Mouse (Mus musculus) stomach, embryonic 15.5 days (tissue): Measurements from ENCODE around the gene Sap25. TPM values are rescaled to one million over a fixed set of nuclear protein-coding genes. Genes with fewer than 3 reads are reported as not detected.
"Not testable (repeated sequence)": the region's sequence is repeated elsewhere in the genome, so short reads cannot be mapped to it uniquely, and the experiment has no call there.

Source experiments
- ATAC-seq: fragments of 200-750 bp; cut with Nextera tagmentation; 2 replicates; pipeline ENCODE4 v1.8.0; 2017; ENCODE audit warnings: low read depth, moderate number of reproducible peaks, moderate TSS enrichment; ENCODE audit not compliant: insufficient read depth, low FRiP score
- H3K27ac ChIP-seq: fragments of 300-500 bp; sonication (generic); 2 replicates; pipeline ENCODE4 v1.5.1; 2015; ENCODE audit warnings: mild to moderate bottlenecking, inconsistent platforms
- H3K27me3 ChIP-seq: fragments of 300-500 bp; sonication (generic); replicated peaks from 2 replicates; pipeline ENCODE4 v1.6.1; 2015; ENCODE audit warnings: inconsistent platforms
- H3K36me3 ChIP-seq: fragments of 300-500 bp; sonication (generic); 2 replicates; pipeline ENCODE4 v1.6.1; 2015; ENCODE audit warnings: inconsistent platforms
- H3K4me1 ChIP-seq: fragments of 300-500 bp; sonication (generic); 2 replicates; pipeline ENCODE4 v1.6.1; 2015; ENCODE audit warnings: inconsistent platforms
- H3K4me2 ChIP-seq: fragments of 300-500 bp; sonication (generic); 2 replicates; pipeline ENCODE4 v1.6.1; 2015; ENCODE audit warnings: mild to moderate bottlenecking, inconsistent platforms
- H3K4me3 ChIP-seq: fragments of 300-500 bp; sonication (generic); replicated peaks from 2 replicates; pipeline ENCODE4 v1.5.1; 2015; ENCODE audit warnings: inconsistent platforms
- H3K9ac ChIP-seq: fragments of 300-500 bp; sonication (generic); 2 replicates; pipeline ENCODE4 v1.6.1; 2015; ENCODE audit warnings: inconsistent platforms
- H3K9me3 ChIP-seq: fragments of 300-500 bp; sonication (generic); 2 replicates; pipeline ENCODE4 v1.6.1; 2016; ENCODE audit warnings: inconsistent platforms
- WGBS: fragments of 180-500 bp; shearing (Covaris S2); methylation state at CpG from one replicate; pipeline ENCODE4 v1.1.7; 2015; 5-methylcytosine and 5-hydroxymethylcytosine counted together
- polyA plus RNA-seq: library from polyadenylated mRNA; unstranded; fragments of >200 nt; fragmentation: Nextera tagmentation; extraction: Ambion mirVana; gene quantifications from 2 replicates; pipeline ENCODE4 v1.2.1, GENCODE M21; 2015

Gene Sap25
- polyA plus RNA-seq, 1 experiment from 2014 or later = 8.9 TPM

GRCm38 (mm10) chr5:137609292-137609691 lies 31.8 kb upstream of the Sap25 start:
- no peak for ATAC-seq
- H3K9me3 ChIP-seq = no peaks in the 10 kb centered on the region
- no peak overlapping the region for H3K9ac ChIP-seq
- H3K36me3 ChIP-seq = no peaks in the 10 kb centered on the region
- no peaks in the 10 kb centered on the region for H3K27me3 ChIP-seq
- H3K4me2 ChIP-seq = 0 out of 2 replicates have a peak overlapping the region, but pooled peaks have one; percentile 49
- H3K27ac ChIP-seq = no peak overlapping the region
- H3K4me1 ChIP-seq = peaks cover 52% of the 10 kb centered on the region
- no peak overlapping the region for H3K4me3 ChIP-seq
- 57% methylated on average over 3 of the region's 3 CpGs for WGBS

- no peaks in the 10 kb centered on the region for H3K36me3 ChIP-seq
- peak overlapping the region; percentile 83; the same call in 1 of the 2 replicates for H3K27ac ChIP-seq
- no peak overlapping the region for H3K9ac ChIP-seq
- 64% methylated on average over 4 of the region's 4 CpGs for WGBS
- peak overlapping the region; percentile 34 for H3K4me3 ChIP-seq
- H3K4me1 ChIP-seq = peaks cover 52% of the 10 kb centered on the region
- no peaks in the 10 kb centered on the region for H3K27me3 ChIP-seq
- H3K4me2 ChIP-seq = peak overlapping the region; percentile 49
- no peaks in the 10 kb centered on the region for H3K9me3 ChIP-seq
- ATAC-seq = no peak
These were observed 31.1 kb upstream of the Sap25 start for GRCm38 (mm10) chr5:137610056-137610455.

GRCm38 (mm10) chr5:137610548-137611244 lies 30.4 kb upstream of the Sap25 start:
- Histone ChIP-seq H3K36me3 (no peaks in the 10 kb centered on the region), H3K4me3 (peak overlapping the region; percentile 34), H3K9ac (0 out of 2 replicates have a peak overlapping the region, but pooled peaks have one; percentile 5), H3K4me1 (peaks cover 52% of the 10 kb centered on the region), H3K9me3 (no peaks in the 10 kb centered on the region), H3K27ac (peak overlapping the region; percentile 83), H3K4me2 (peak overlapping the region; percentile 49), H3K27me3 (no peaks in the 10 kb centered on the region)
- 5% methylated on average over 12 of the region's 12 CpGs for WGBS
- ATAC-seq = peak; percentile 40; the same call in 1 of the 2 replicates

DNA sequence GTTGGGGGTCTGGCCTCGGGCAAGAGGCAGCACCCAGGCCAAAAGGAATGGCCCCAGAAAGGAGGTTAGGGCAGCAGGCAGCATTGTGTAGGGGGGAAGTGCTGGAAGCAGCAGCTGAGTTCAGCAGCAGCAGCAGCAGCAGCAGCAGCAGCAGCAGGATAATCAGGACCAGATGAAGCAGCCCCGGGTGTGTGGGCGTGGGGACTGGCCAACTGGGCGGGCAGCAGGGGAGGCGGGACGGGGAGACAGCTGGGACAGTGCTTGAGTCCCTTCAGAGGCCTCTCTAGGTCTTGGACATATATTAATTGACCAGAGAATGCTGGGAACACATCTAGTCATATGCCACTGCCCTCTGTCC lies 29.9 kb upstream of the Sap25 start:
- Histone ChIP-seq H3K4me1 (peaks cover 52% of the 10 kb centered on the region), H3K4me2 (peak overlapping the region; percentile 49), H3K27ac (peak overlapping the region; percentile 83), H3K36me3 (no peaks in the 10 kb centered on the region), H3K9ac (0 out of 2 replicates have a peak overlapping the region, but pooled peaks have one; percentile 5), H3K9me3 (no peaks in the 10 kb centered on the region), H3K4me3 (peak overlapping the region; percentile 34), H3K27me3 (no peaks in the 10 kb centered on the region)
- 11% methylated on average over 6 of the region's 6 CpGs for WGBS
- ATAC-seq = 0 out of 2 replicates have a peak, but pooled peaks have one; percentile 36

GRCm38 (mm10) chr5:137613076-137613475 lies 28.1 kb upstream of the Sap25 start:
- WGBS = 63% methylated on average over 5 of the region's 5 CpGs
- Histone ChIP-seq H3K4me3 (no peak overlapping the region), H3K9ac (no peak overlapping the region), H3K27ac (peak overlapping the region; percentile 72), H3K9me3 (no peaks in the 10 kb centered on the region), H3K27me3 (no peaks in the 10 kb centered on the region), H3K4me2 (0 out of 2 replicates have a peak overlapping the region, but pooled peaks have one; percentile 8), H3K4me1 (peaks cover 48% of the 10 kb centered on the region), H3K36me3 (no peaks in the 10 kb centered on the region)
- ATAC-seq = no peak

DNA sequence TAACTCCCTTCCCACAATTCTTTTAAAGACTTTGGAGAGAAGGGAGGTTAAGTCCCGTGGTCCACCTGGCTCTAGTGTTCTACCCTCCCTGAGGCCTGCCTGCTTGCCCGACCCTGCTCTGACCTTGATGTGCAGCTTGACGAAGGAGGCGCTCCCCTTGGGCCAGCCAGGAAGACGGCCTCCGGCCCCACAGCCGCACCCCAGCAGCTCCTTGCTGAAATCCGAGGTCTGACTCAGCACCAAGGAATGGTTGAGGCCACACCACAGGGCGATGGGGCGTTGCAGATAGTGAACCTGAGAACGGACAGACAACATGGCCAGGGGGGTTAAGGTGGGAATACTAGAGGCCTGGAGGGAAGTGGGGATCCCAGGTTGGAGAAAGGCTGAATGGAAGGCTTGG lies 27.6 kb upstream of the Sap25 start, which contains the start of gene Pcolce:
Pcolce (minus strand) TSS at position 235 of the 400 bp plus-strand sequence.
- Histone ChIP-seq H3K4me3 (no peak within 1 kb of the TSS), H3K27me3 (no peaks in the 10 kb centered on the region), H3K9me3 (no peaks in the 10 kb centered on the region), H3K4me1 (peaks cover 43% of the 10 kb centered on the region), H3K36me3 (no peaks in the 10 kb centered on the region), H3K27ac (peak within 1 kb of the TSS; percentile 72), H3K9ac (no peak within 1 kb of the TSS), H3K4me2 (0 out of 2 replicates have a peak within 1 kb of the TSS, but pooled peaks have one; percentile 8)
- 39% methylated on average over 11 of the region's 11 CpGs for WGBS
- peak; percentile 51; the same call in 1 of the 2 replicates for ATAC-seq

GRCm38 (mm10) chr5:137614921-137615320 lies 26.2 kb upstream of the Sap25 start:
- not testable (repeated sequence) for H3K27ac ChIP-seq, H3K4me2 ChIP-seq, H3K9me3 ChIP-seq, H3K36me3 ChIP-seq, H3K4me3 ChIP-seq, H3K9ac ChIP-seq, ATAC-seq, H3K27me3 ChIP-seq
- peaks cover 38% of the 10 kb centered on the region for H3K4me1 ChIP-seq
- WGBS = 93% methylated on average over 2 of the region's 2 CpGs

- Histone ChIP-seq H3K9ac (no peak overlapping the region), H3K27me3 (no peaks in the 10 kb centered on the region), H3K4me1 (peaks cover 35% of the 10 kb centered on the region), H3K9me3 (no peaks in the 10 kb centered on the region), H3K4me2 (no peak overlapping the region), H3K4me3 (no peak overlapping the region), H3K36me3 (no peaks in the 10 kb centered on the region), H3K27ac (no peak overlapping the region)
- 72% methylated on average over 7 of the region's 7 CpGs for WGBS
- ATAC-seq = no peak
These were observed 25.8 kb upstream of the Sap25 start for GRCm38 (mm10) chr5:137615347-137615746.

DNA sequence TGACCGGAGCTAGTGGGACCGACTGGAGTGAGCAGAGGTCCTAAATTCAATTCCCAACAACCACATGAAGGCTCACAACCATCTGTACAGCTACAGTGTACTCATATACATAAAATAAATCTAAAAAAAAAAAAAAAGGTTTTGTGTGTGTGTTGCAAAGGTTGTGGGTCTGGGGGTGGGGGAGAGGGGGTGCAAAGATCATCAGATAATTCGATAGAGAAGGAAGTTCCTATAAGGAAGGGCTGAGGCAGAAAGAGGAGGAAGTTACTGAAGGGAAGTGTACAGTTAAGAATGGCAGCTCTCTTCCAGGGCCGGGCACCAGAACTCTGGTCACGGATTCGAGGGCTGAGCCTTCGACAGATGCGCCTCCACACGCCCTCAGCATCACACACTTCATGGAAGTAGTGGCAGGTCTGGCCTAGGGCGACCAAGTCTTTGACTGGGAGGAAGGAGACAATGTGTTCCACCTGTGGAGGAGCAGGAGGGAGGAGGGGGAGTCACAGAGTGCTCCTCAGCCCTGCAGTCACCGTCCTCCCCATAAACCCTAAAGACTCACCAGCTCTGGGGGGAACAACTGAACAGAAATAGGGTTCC lies 17.1 kb upstream of the Sap25 start:
- H3K4me1 ChIP-seq = peaks cover 2% of the 10 kb centered on the region; the same call in 1 of the 2 replicates
- H3K27ac ChIP-seq = no peak overlapping the region
- no peak for ATAC-seq
- no peaks in the 10 kb centered on the region for H3K9me3 ChIP-seq
- H3K4me2 ChIP-seq = no peak overlapping the region
- WGBS = 72% methylated on average over 11 of the region's 11 CpGs
- no peaks in the 10 kb centered on the region for H3K27me3 ChIP-seq
- no peaks in the 10 kb centered on the region for H3K36me3 ChIP-seq
- no peak overlapping the region for H3K4me3 ChIP-seq
- H3K9ac ChIP-seq = no peak overlapping the region

DNA sequence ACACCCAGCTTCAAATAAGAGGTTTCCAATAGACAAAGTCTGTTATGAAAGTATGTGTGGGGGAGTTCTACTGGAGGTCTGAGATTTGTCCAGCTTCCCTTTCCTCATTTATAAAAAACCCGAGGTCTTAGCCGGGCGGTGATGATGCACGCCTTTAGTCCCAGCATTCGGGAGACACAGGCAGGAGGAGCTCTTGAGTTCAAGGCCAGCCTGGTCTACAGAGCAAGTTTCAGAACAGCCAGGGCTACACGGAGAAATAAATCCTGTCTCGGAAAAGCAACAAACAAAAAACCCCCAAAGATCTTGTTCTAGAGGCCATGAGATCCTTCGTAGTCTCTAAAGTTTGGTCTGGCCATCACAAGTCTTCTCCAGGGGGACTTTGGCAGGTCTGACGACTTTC lies 13.1 kb upstream of the Sap25 start:
- H3K9me3 ChIP-seq = no peaks in the 10 kb centered on the region
- H3K9ac ChIP-seq = peak overlapping the region; percentile 31; the same call in 1 of the 2 replicates
- H3K27me3 ChIP-seq = no peaks in the 10 kb centered on the region
- WGBS = 2% methylated on average over 9 of the region's 9 CpGs
- H3K4me3 ChIP-seq = peak overlapping the region; percentile 79
- H3K27ac ChIP-seq = peak overlapping the region; percentile 93
- peaks cover 5% of the 10 kb centered on the region; the same call in 1 of the 2 replicates for H3K36me3 ChIP-seq
- ATAC-seq = no peak
- peaks cover 31% of the 10 kb centered on the region for H3K4me1 ChIP-seq
- H3K4me2 ChIP-seq = peak overlapping the region; percentile 78

DNA sequence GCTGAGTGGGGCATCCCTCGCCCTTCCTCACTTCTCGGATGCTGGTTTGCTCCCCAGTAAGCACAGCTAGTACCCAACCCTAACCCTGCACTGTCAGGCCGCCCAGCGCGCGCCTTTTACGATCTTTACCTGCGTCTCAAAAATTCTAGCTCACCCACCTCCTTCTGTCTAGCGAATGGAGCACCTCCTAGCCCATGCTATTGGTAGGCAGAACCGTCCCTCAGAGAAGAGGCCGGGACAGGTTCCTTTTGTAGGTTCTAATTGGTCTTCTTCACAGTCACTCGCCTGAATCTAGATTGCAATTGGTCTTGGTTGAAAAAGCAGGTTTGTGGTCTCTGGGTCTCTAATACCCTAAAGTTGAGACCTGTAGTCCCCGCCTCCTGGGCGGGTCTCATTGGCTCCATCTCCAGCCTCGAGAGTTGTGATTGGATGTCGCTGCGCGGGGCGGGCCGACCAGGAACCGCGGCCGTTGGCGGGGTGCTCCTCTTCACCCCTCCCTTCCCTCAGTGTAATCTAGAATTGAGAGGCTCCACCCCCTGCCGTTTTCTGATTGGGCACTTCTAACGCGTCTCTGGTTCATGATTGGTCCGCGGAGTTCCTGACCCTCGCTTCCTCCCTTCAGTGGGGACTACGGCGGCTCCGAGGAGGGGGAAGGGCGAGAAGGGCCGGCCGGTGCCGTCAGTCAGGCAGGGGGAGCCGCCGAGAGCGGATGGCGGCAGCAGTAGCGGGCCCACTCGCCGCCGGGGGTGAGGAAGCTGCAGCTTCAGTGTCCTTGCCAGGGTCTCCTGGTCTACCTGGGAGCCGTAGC lies 12.4 kb upstream of the Sap25 start, which contains the start of the genes Fbxo24, Lrch4 and Gm20605:
Fbxo24 (minus strand) TSS at position 505 of the 808 bp plus-strand sequence.
Lrch4 (plus strand) TSS at position 624 of the 808 bp plus-strand sequence.
Gm20605 (plus strand) TSS at position 678 of the 808 bp plus-strand sequence.
- Histone ChIP-seq H3K27me3 (no peaks in the 10 kb centered on the region), H3K4me3 (peak within 1 kb of the TSS; percentile 79), H3K4me1 (peaks cover 33% of the 10 kb centered on the region), H3K4me2 (peak within 1 kb of the TSS; percentile 87), H3K9me3 (no peaks in the 10 kb centered on the region), H3K36me3 (peaks cover 9% of the 10 kb centered on the region), H3K9ac (peak within 1 kb of the TSS; percentile 83), H3K27ac (peak within 1 kb of the TSS; percentile 96)
- WGBS = under 1% methylated on average over 46 of the region's 46 CpGs
- ATAC-seq = peak; percentile 94
